In genomic region chr6:85957581-85957980, GRCm38 (mm10) we compare ENCODE assay signal across 31 mouse cellular contexts. TPM values are rescaled to one million over a fixed set of nuclear protein-coding genes. Genes with fewer than 3 reads are reported as not detected.
DNase-seq lines count a peak whose midpoint lies in the region; ATAC-seq lines count a peak whose summit lies in the region.
"Had no signal": no experiment of that assay in that cellular context is flagged by ENCODE, and none has a peak within 500 bp of the region (broad histone marks: within the 10 kb centered on the region; RNA-seq: fewer than 3 reads in every experiment).

No protein-coding gene starts in this region.

- no peak overlapping the region for H3K4me2 ChIP-seq in midbrain, embryonic 15.5 days
- H3K4me2 ChIP-seq in midbrain, embryonic 11.5 days, result no peak overlapping the region
- no peak overlapping the region for H3K4me2 ChIP-seq in hindbrain, embryonic 12.5 days (replicated peaks)
- H3K4me2 ChIP-seq: forebrain, embryonic 13.5 days; heart, embryonic 11.5 days; hindbrain, embryonic 14.5 days had no signal

- ATAC-seq in midbrain, embryonic 15.5 days (replicated peaks), result no peak
- no peak for ATAC-seq in midbrain, embryonic 11.5 days (ENCODE audit: low FRiP score)
- no peak for ATAC-seq in hindbrain, embryonic 12.5 days (ENCODE audit: low FRiP score)
- ATAC-seq: activated CD4-positive, CD25-positive, alpha-beta regulatory T cell, adult 4 months; forebrain, embryonic 13.5 days; forebrain, embryonic 16.5 days; hindbrain, postnatal 0 days; inflammation-experienced regulatory T-cells, adult 6 months had no signal

- 0 out of 2 replicates have a peak overlapping the region, but pooled peaks have one; percentile 21 for H3K9ac ChIP-seq in midbrain, embryonic 15.5 days
- H3K9ac ChIP-seq in midbrain, embryonic 11.5 days (ENCODE audit: low read length), result no peak overlapping the region
- no peak overlapping the region for H3K9ac ChIP-seq in hindbrain, embryonic 12.5 days
- H3K9ac ChIP-seq: forebrain, embryonic 13.5 days; hindbrain, embryonic 14.5 days had no signal

- peaks cover 33% of the 10 kb centered on the region for H3K36me3 ChIP-seq in midbrain, embryonic 15.5 days (replicated peaks)
- H3K36me3 ChIP-seq in midbrain, embryonic 11.5 days (ENCODE audit: control insufficient read depth, insufficient read depth, low read length), result peaks cover 21% of the 10 kb centered on the region
- peaks cover 42% of the 10 kb centered on the region for H3K36me3 ChIP-seq in hindbrain, embryonic 12.5 days

- WGBS in midbrain, embryonic 15.5 days, result 92% methylated on average over 3 of the region's 3 CpGs
- WGBS in midbrain, embryonic 11.5 days, result 97% methylated on average over 3 of the region's 3 CpGs
- WGBS in hindbrain, embryonic 12.5 days, result 85% methylated on average over 3 of the region's 3 CpGs

- H3K27ac ChIP-seq in midbrain, embryonic 15.5 days, result no peak overlapping the region
- H3K27ac ChIP-seq in midbrain, embryonic 11.5 days (ENCODE audit: low read depth, low read length), result no peak overlapping the region
- H3K27ac ChIP-seq in hindbrain, embryonic 12.5 days, result no peak overlapping the region
- H3K27ac ChIP-seq: forebrain, embryonic 10.5 days; forebrain, embryonic 13.5 days; hindbrain, embryonic 10.5 days; hindbrain, embryonic 14.5 days; hindbrain, postnatal 0 days had no signal

- DNase-seq in adrenal gland, adult 2 months, result peak; percentile 27
- no peak for DNase-seq in adrenal gland, postnatal 4 days (ENCODE audit: low spot score in 2 of 2)
- peak; percentile 35 for DNase-seq in heart, adult 11 months
- DNase-seq in heart, postnatal 14 days, result no peak
- no peak for DNase-seq in midbrain, embryonic 11.5 days (ENCODE audit: low spot score, missing footprints)
- DNase-seq in lung, postnatal 25 days (ENCODE audit: low spot score), result peak; percentile 38
- DNase-seq: cerebellum, adult 18-20 months; cerebellum, adult 9-10 months; cerebellum, postnatal 14 days; gastrocnemius, postnatal 10 days; gastrocnemius, postnatal 36 days; heart, postnatal 36 days had no signal

- no peaks in the 10 kb centered on the region for H3K27me3 ChIP-seq in midbrain, embryonic 15.5 days (replicated peaks)
- H3K27me3 ChIP-seq in midbrain, embryonic 11.5 days (ENCODE audit: control insufficient read depth, insufficient read depth, low read length), result no peaks in the 10 kb centered on the region
- H3K27me3 ChIP-seq in hindbrain, embryonic 12.5 days, result no peaks in the 10 kb centered on the region
- H3K27me3 ChIP-seq: forebrain, embryonic 13.5 days had no signal

- H3K9me3 ChIP-seq in midbrain, embryonic 15.5 days, result no peaks in the 10 kb centered on the region
- H3K9me3 ChIP-seq in midbrain, embryonic 11.5 days (ENCODE audit: control insufficient read depth, low read length), result no peaks in the 10 kb centered on the region
- H3K9me3 ChIP-seq in hindbrain, embryonic 12.5 days (replicated peaks), result no peaks in the 10 kb centered on the region
- H3K9me3 ChIP-seq: forebrain, embryonic 10.5 days; forebrain, embryonic 13.5 days; hindbrain, embryonic 10.5 days had no signal

- intact Hi-C loops in heart, postnatal 14 days (cut with DNase I), result no loop called here

- peaks cover 18% of the 10 kb centered on the region for H3K4me1 ChIP-seq in midbrain, embryonic 15.5 days
- H3K4me1 ChIP-seq in midbrain, embryonic 11.5 days (ENCODE audit: control insufficient read depth, insufficient read depth, low read length), result peaks cover 5% of the 10 kb centered on the region; the same call in 1 of the 2 replicates
- H3K4me1 ChIP-seq in hindbrain, embryonic 12.5 days, result peaks cover 8% of the 10 kb centered on the region

- H3K4me3 ChIP-seq in midbrain, embryonic 15.5 days, result no peak overlapping the region
- no peak overlapping the region for H3K4me3 ChIP-seq in midbrain, embryonic 11.5 days (ENCODE audit: low read depth, low read length)
- H3K4me3 ChIP-seq in hindbrain, embryonic 12.5 days, result no peak overlapping the region
- H3K4me3 ChIP-seq: forebrain, embryonic 10.5 days; forebrain, embryonic 13.5 days; hindbrain, embryonic 10.5 days had no signal

RNA-seq across cellular contexts. Expression of gene Dusp11, which starts 3.9 kb away (rescaled TPM):
- 100 to 1,000 TPM in 1 of 2 experiments, 10 to 100 TPM in 1; 82.3 to 174 TPM for total RNA-seq in adrenal gland, adult 2 months (2021)
- polyA plus RNA-seq in adrenal gland, adult 2 months (2012; rRNA removed), result 73.5 and 104 TPM in 2 replicates
- 100 to 1,000 TPM in 1 of 2 experiments, 10 to 100 TPM in 1; 96.9 to 102 TPM for total RNA-seq in adrenal gland, postnatal 4 days (2021)
- 10 to 100 TPM; 63.3 to 64.3 TPM for total RNA-seq in heart, postnatal 14 days (2021)
- polyA plus RNA-seq in midbrain, embryonic 15.5 days (2015; fragmentation: Nextera tagmentation; extraction: Ambion mirVana), result 53.9 and 60.8 TPM in 2 replicates
- polyA plus RNA-seq in midbrain, embryonic 11.5 days (2014; fragmentation: Nextera tagmentation; extraction: Ambion mirVana), result 40.3 and 42.6 TPM in 2 replicates
- 54.4 and 60.4 TPM in 2 replicates for polyA plus RNA-seq in hindbrain, embryonic 12.5 days (2016; fragmentation: Nextera tagmentation; extraction: Ambion mirVana)

RNA-seq across cellular contexts. Expression of gene Nat8f1, which starts 42.1 kb away (rescaled TPM):
- total RNA-seq in adrenal gland, adult 2 months (2021), result 10 to 100 TPM; 39.2 to 43.6 TPM
- 43.5 and 85.2 TPM in 2 replicates for polyA plus RNA-seq in adrenal gland, adult 2 months (2012; rRNA removed)
- 10 to 100 TPM; 36.4 to 36.9 TPM for total RNA-seq in adrenal gland, postnatal 4 days (2021)
- total RNA-seq in heart, postnatal 14 days (2021), result 1 to 10 TPM; 1.9 to 2.5 TPM
- polyA plus RNA-seq in midbrain, embryonic 15.5 days (2015; fragmentation: Nextera tagmentation; extraction: Ambion mirVana), result 19.0 and 22.5 TPM in 2 replicates
- polyA plus RNA-seq in midbrain, embryonic 11.5 days (2014; fragmentation: Nextera tagmentation; extraction: Ambion mirVana), result 5.7 and 6.2 TPM in 2 replicates
- 9.5 and 10.7 TPM in 2 replicates for polyA plus RNA-seq in hindbrain, embryonic 12.5 days (2016; fragmentation: Nextera tagmentation; extraction: Ambion mirVana)

RNA-seq across cellular contexts. Expression of gene Tprkb, which starts 45.9 kb away (rescaled TPM):
- 10 to 100 TPM; 37.1 to 55.2 TPM for total RNA-seq in adrenal gland, adult 2 months (2021)
- 23.3 and 26.4 TPM in 2 replicates for polyA plus RNA-seq in adrenal gland, adult 2 months (2012; rRNA removed)
- 10 to 100 TPM; 61.8 to 65.7 TPM for total RNA-seq in adrenal gland, postnatal 4 days (2021)
- total RNA-seq in heart, postnatal 14 days (2021), result 10 to 100 TPM; 10.2 TPM
- polyA plus RNA-seq in midbrain, embryonic 15.5 days (2015; fragmentation: Nextera tagmentation; extraction: Ambion mirVana), result 39.8 and 49.5 TPM in 2 replicates
- 33.6 and 40.7 TPM in 2 replicates for polyA plus RNA-seq in midbrain, embryonic 11.5 days (2014; fragmentation: Nextera tagmentation; extraction: Ambion mirVana)
- 39.2 and 40.6 TPM in 2 replicates for polyA plus RNA-seq in hindbrain, embryonic 12.5 days (2016; fragmentation: Nextera tagmentation; extraction: Ambion mirVana)

RNA-seq across cellular contexts. Expression of gene Nat8f4, which starts 52.9 kb away (rescaled TPM):
- total RNA-seq in adrenal gland, adult 2 months (2021), result 10 to 100 TPM in 1 of 2 experiments, 1 to 10 TPM in 1; 8.4 to 15.5 TPM
- 6.8 and 8.5 TPM in 2 replicates for polyA plus RNA-seq in adrenal gland, adult 2 months (2012; rRNA removed)
- 10 to 100 TPM; 15.0 to 18.0 TPM for total RNA-seq in adrenal gland, postnatal 4 days (2021)
- total RNA-seq in heart, postnatal 14 days (2021), result under 1 TPM; 0.76 to 0.79 TPM
- polyA plus RNA-seq in midbrain, embryonic 15.5 days (2015; fragmentation: Nextera tagmentation; extraction: Ambion mirVana), result 6.1 and 7.1 TPM in 2 replicates
- 6.0 and 7.0 TPM in 2 replicates for polyA plus RNA-seq in midbrain, embryonic 11.5 days (2014; fragmentation: Nextera tagmentation; extraction: Ambion mirVana)
- polyA plus RNA-seq in hindbrain, embryonic 12.5 days (2016; fragmentation: Nextera tagmentation; extraction: Ambion mirVana), result 5.3 and 6.0 TPM in 2 replicates

RNA-seq across cellular contexts. Expression of gene Figla, which starts 58.4 kb away (rescaled TPM):
- not detected for total RNA-seq in adrenal gland, adult 2 months (2021)
- polyA plus RNA-seq in adrenal gland, adult 2 months (2012; rRNA removed), result not detected in 2 replicates
- total RNA-seq in adrenal gland, postnatal 4 days (2021), result not detected
- not detected for total RNA-seq in heart, postnatal 14 days (2021)
- not detected in 2 replicates for polyA plus RNA-seq in midbrain, embryonic 15.5 days (2015; fragmentation: Nextera tagmentation; extraction: Ambion mirVana)
- not detected in 2 replicates for polyA plus RNA-seq in midbrain, embryonic 11.5 days (2014; fragmentation: Nextera tagmentation; extraction: Ambion mirVana)
- polyA plus RNA-seq in hindbrain, embryonic 12.5 days (2016; fragmentation: Nextera tagmentation; extraction: Ambion mirVana), result not detected in 2 replicates
- total RNA-seq: ES-E14; gastrocnemius, adult 18-20 months; gastrocnemius, postnatal 10 days; gastrocnemius, postnatal 36 days; granulocyte monocyte progenitor cell, adult 5-6 weeks; heart, adult 8-10 months; heart, postnatal 36 days; hindbrain, postnatal 0 days had no signal
- polyA plus RNA-seq: activated CD4-positive, CD25-positive, alpha-beta regulatory T cell, adult 4 months; embryonic facial prominence, embryonic 11.5 days; embryonic facial prominence, embryonic 14.5 days; forebrain, embryonic 10.5 days; forebrain, embryonic 13.5 days; forebrain, embryonic 16.5 days; heart, embryonic 11.5 days; heart, embryonic 14.5 days; heart, postnatal 0 days; hindbrain, embryonic 10.5 days; hindbrain, embryonic 14.5 days; hindbrain, postnatal 0 days; inflammation-experienced regulatory T-cells, adult 6 months had no signal

Comparison
In these comparisons a context has a peak if more than half of its experiments do, and no peak if none do; other contexts are left out.
1. DNase-seq: peak in adrenal gland, adult 2 months (single experiment), heart, adult 11 months (single experiment) and lung, postnatal 25 days (single experiment); none in adrenal gland, postnatal 4 days (0 of 2), heart, postnatal 14 days (0 of 2) and midbrain, embryonic 11.5 days (single experiment).